Mouse (Mus musculus) lung, embryonic 14.5 days (tissue): ENCODE results near the gene Dgki. TPM values are rescaled to one million over a fixed set of nuclear protein-coding genes. Genes with fewer than 3 reads are reported as not detected.

ENCODE experiments used
- ATAC-seq: fragments of 200-750 bp; cut with Nextera tagmentation; 2 replicates; pipeline ENCODE4 v1.8.0; 2017; ENCODE audit warnings: mild to moderate bottlenecking, moderate TSS enrichment, moderate library complexity; ENCODE audit not compliant: insufficient read depth
- DNase-seq: peaks from one replicate; pipeline ENCODE4 v3.0.0-alpha.2; 2015
- H3K27ac ChIP-seq: fragments of 300-500 bp; sonication (generic); 2 replicates; pipeline ENCODE4 v1.5.1; 2014; ENCODE audit warnings: low read depth, mild to moderate bottlenecking, moderate library complexity
- H3K27me3 ChIP-seq: fragments of 300-500 bp; sonication (generic); 2 replicates; pipeline ENCODE4 v1.6.1; 2014; ENCODE audit warnings: low read length, control low read depth; ENCODE audit not compliant: insufficient read depth
- H3K36me3 ChIP-seq: fragments of 300-500 bp; sonication (generic); 2 replicates; pipeline ENCODE4 v1.6.1; 2014; ENCODE audit warnings: control low read depth; ENCODE audit not compliant: insufficient read depth
- H3K4me1 ChIP-seq: fragments of 300-500 bp; sonication (generic); 2 replicates; pipeline ENCODE4 v1.6.1; 2014; ENCODE audit warnings: antibody characterized with exemption, control low read depth; ENCODE audit not compliant: insufficient read depth
- H3K4me2 ChIP-seq: fragments of 300-500 bp; sonication (generic); 2 replicates; pipeline ENCODE4 v1.6.1; 2014; ENCODE audit warnings: mild to moderate bottlenecking
- H3K4me3 ChIP-seq: fragments of 300-500 bp; sonication (generic); 2 replicates; pipeline ENCODE4 v1.5.1; 2014; ENCODE audit warnings: low read depth, low read length
- H3K9ac ChIP-seq: fragments of 300-500 bp; sonication (generic); 2 replicates; pipeline ENCODE4 v1.6.1; 2014
- H3K9me3 ChIP-seq: fragments of 300-500 bp; sonication (generic); 2 replicates; pipeline ENCODE4 v1.6.1; 2016; ENCODE audit warnings: low read depth, low read length, control low read depth
- CTCF ChIP-seq: IDR thresholded peaks from 2 replicates; pipeline ENCODE4 v1.5.1; 2016; ENCODE audit warnings: antibody characterized with exemption, low read depth
- WGBS: fragments of 180-500 bp; shearing (Covaris S2); extraction: QIAGEN DNeasy Blood & Tissue Kit; methylation state at CpG from one replicate; pipeline ENCODE4 v1.1.7; 2014; 5-methylcytosine and 5-hydroxymethylcytosine counted together
- polyA plus RNA-seq: library from polyadenylated mRNA; unstranded; fragments of >200 nt; fragmentation: Nextera tagmentation; extraction: Ambion mirVana; gene quantifications from 2 replicates; pipeline ENCODE4 v1.2.1, GENCODE M21; 2014

The Dgki gene
- polyA plus RNA-seq, 1 experiment from 2014 or later, result 0.46 TPM

DNA sequence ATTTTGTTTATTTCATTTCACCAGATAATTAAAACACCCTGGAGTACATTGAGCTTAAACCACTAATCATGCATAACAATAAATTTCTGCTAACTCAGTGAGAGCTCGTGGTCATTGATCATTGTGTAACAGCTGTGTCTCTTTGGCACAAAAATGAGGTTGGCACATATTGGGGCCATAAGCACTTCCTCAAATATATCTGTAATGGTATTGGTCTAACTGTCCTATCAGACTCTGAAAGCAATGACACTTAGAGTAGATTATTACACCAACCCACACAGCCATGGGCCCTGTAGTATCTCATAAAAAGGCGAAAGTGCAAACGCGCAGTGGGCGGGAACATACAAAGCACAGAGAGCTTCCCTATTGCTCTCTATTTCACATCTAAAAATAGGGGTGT lies 305.7 kb downstream of the Dgki start:
- H3K4me1 ChIP-seq, result no peaks in the 10 kb centered on the region
- H3K27me3 ChIP-seq, result no peaks in the 10 kb centered on the region
- no peak for DNase-seq
- no peak overlapping the region for H3K4me3 ChIP-seq
- TF ChIP-seq CTCF, result no peak
- H3K9ac ChIP-seq, result no peak overlapping the region
- no peaks in the 10 kb centered on the region for H3K36me3 ChIP-seq
- H3K27ac ChIP-seq, result no peak overlapping the region
- H3K9me3 ChIP-seq, result no peaks in the 10 kb centered on the region
- no peak for ATAC-seq
- WGBS, result 89% methylated on average over 5 of the region's 5 CpGs
- no peak overlapping the region for H3K4me2 ChIP-seq

DNA sequence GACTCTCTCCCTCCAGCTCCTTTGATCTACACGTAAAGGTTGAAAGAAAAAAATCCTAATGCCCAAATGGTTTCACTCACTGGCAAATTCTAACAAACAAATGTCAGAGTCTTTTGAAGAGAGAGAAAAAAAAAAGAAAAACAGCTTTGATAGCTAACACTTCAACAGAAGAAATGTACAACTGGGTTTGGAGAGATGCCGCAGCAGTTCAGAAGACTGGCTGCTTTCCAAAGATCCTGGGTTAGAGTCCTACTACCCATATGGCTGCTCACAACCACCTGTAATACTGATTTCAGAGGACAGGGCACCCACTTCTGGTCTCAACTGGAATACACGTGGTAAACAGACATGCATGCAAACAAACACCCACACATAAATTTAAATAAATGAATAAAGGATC lies 309.8 kb downstream of the Dgki start:
- no peaks in the 10 kb centered on the region for H3K4me1 ChIP-seq
- peak; percentile 61 for DNase-seq

GRCm38 (mm10) chr6:36988800-36989199 lies 311.2 kb downstream of the Dgki start:
- H3K27ac ChIP-seq, result no peak overlapping the region
- no peaks in the 10 kb centered on the region for H3K36me3 ChIP-seq
- H3K9me3 ChIP-seq, result no peaks in the 10 kb centered on the region
- TF ChIP-seq CTCF, result no peak
- DNase-seq (no peak), ATAC-seq (no peak)
- H3K4me3 ChIP-seq, result no peak overlapping the region
- H3K27me3 ChIP-seq, result no peaks in the 10 kb centered on the region
- H3K4me1 ChIP-seq, result no peaks in the 10 kb centered on the region
- 82% methylated on average over 3 of the region's 3 CpGs for WGBS
- H3K4me2 ChIP-seq, result no peak overlapping the region
- no peak overlapping the region for H3K9ac ChIP-seq

More for the DNA sequence above, 309.8 kb downstream of the Dgki start:
- 44% methylated on average over 3 of the region's 3 CpGs for WGBS
- Histone ChIP-seq H3K4me3 (no peak overlapping the region), H3K27ac (no peak overlapping the region), H3K9me3 (no peaks in the 10 kb centered on the region), H3K36me3 (no peaks in the 10 kb centered on the region), H3K4me2 (no peak overlapping the region), H3K9ac (no peak overlapping the region), H3K27me3 (no peaks in the 10 kb centered on the region)
- no peak for ATAC-seq
- TF ChIP-seq CTCF, result no peak

GRCm38 (mm10) chr6:36981646-36982045 lies 318.3 kb downstream of the Dgki start:
- no peak for TF ChIP-seq CTCF
- Histone ChIP-seq H3K4me2 (no peak overlapping the region), H3K4me3 (no peak overlapping the region), H3K9me3 (no peaks in the 10 kb centered on the region), H3K9ac (no peak overlapping the region), H3K27me3 (no peaks in the 10 kb centered on the region), H3K36me3 (no peaks in the 10 kb centered on the region), H3K4me1 (no peaks in the 10 kb centered on the region), H3K27ac (peak overlapping the region; percentile 6; the same call in 1 of the 2 replicates)
- ATAC-seq (peak; percentile 28; the same call in 1 of the 2 replicates), DNase-seq (peak; percentile 79)
- WGBS, result 61% methylated on average over 2 of the region's 2 CpGs

- DNase-seq (no peak), ATAC-seq (no peak)
- Histone ChIP-seq H3K9me3 (no peaks in the 10 kb centered on the region), H3K4me3 (no peak overlapping the region), H3K36me3 (no peaks in the 10 kb centered on the region), H3K4me2 (no peak overlapping the region), H3K27me3 (no peaks in the 10 kb centered on the region), H3K9ac (no peak overlapping the region), H3K27ac (no peak overlapping the region), H3K4me1 (no peaks in the 10 kb centered on the region)
- WGBS, result 78% methylated on average over 5 of the region's 5 CpGs
- no peak for TF ChIP-seq CTCF
Observed at GRCm38 (mm10) chr6:36980475-36980874, 319.5 kb downstream of the Dgki start.

- no peak overlapping the region for H3K4me2 ChIP-seq
- 97% methylated on average over 1 of the region's 1 CpGs for WGBS
- no peak overlapping the region for H3K4me3 ChIP-seq
- no peak overlapping the region for H3K27ac ChIP-seq
- ATAC-seq (no peak), DNase-seq (no peak)
- TF ChIP-seq CTCF, result no peak
- H3K4me1 ChIP-seq, result no peaks in the 10 kb centered on the region
- H3K36me3 ChIP-seq, result no peaks in the 10 kb centered on the region
- no peak overlapping the region for H3K9ac ChIP-seq
- H3K9me3 ChIP-seq, result no peaks in the 10 kb centered on the region
- no peaks in the 10 kb centered on the region for H3K27me3 ChIP-seq
Observed at GRCm38 (mm10) chr6:36978176-36978575, 321.8 kb downstream of the Dgki start.

DNA sequence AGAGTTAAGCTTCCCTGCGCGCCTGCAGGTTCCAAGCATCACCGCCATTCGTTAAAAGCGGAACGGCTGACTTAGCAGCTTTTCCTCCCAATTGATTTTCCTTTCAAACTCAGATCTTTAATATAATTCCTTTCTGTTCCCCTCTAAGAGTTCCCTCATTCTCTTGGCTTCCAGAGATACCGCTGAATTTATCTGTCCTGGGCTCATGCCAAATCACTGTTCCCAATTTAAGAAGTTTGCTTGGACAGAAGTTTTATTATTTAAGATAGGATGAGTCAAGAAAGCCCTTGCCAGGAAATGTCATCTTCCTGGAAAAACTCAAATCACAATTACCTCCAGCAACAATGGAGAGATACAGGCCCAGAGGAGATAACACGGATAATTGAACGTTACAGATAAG lies 326.9 kb downstream of the Dgki start:
- DNase-seq (peak; percentile 64), ATAC-seq (no peak)
- H3K9me3 ChIP-seq, result no peaks in the 10 kb centered on the region
- no peak overlapping the region for H3K4me3 ChIP-seq
- H3K4me1 ChIP-seq, result no peaks in the 10 kb centered on the region
- no peaks in the 10 kb centered on the region for H3K27me3 ChIP-seq
- H3K9ac ChIP-seq, result no peak overlapping the region
- WGBS, result 50% methylated on average over 9 of the region's 9 CpGs
- no peaks in the 10 kb centered on the region for H3K36me3 ChIP-seq
- no peak for TF ChIP-seq CTCF
- H3K27ac ChIP-seq, result no peak overlapping the region
- no peak overlapping the region for H3K4me2 ChIP-seq

DNA sequence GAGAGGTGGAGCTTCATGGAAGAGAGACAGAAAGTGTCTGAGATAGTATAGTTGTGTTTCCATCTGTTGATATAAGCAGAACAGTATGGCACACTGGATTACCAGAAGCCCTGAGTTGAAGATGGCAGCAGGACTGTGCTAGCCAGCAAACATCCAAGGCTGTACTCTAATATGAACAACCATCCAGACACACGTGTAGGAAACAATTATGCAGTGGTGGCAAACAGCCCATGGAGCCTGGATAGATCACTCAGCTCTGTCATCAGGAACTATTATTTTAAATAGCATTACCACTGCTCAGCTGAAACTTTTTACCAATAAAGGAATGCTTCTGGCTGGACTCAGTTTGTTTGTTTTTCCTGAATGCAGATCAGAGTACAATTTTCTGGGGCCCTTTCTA lies 327.5 kb downstream of the Dgki start:
- no peaks in the 10 kb centered on the region for H3K27me3 ChIP-seq
- no peak for TF ChIP-seq CTCF
- H3K4me3 ChIP-seq, result no peak overlapping the region
- no peak for ATAC-seq
- H3K9me3 ChIP-seq, result no peaks in the 10 kb centered on the region
- H3K4me1 ChIP-seq, result no peaks in the 10 kb centered on the region
- no peaks in the 10 kb centered on the region for H3K36me3 ChIP-seq
- no peak overlapping the region for H3K27ac ChIP-seq
- 38% methylated on average over 1 of the region's 1 CpGs for WGBS
- no peak overlapping the region for H3K4me2 ChIP-seq
- H3K9ac ChIP-seq, result no peak overlapping the region
- DNase-seq, result peak; percentile 32
